Mouse (Mus musculus) brain, embryonic 14.5 days (tissue): Measurements from ENCODE around the gene Dgkd.

Experiments
- CTCF ChIP-seq: fragments of 200-500 bp; IDR thresholded peaks from 2 replicates; pipeline ENCODE4 v1.5.1; 2012; ENCODE audit warnings: inconsistent platforms, mild to moderate bottlenecking, moderate library complexity, borderline replicate concordance; ENCODE audit not compliant: insufficient read depth, insufficient read length; ENCODE audit errors: extremely low read depth
- POLR2A ChIP-seq: fragments of 200-500 bp; IDR thresholded peaks from 2 replicates; pipeline ENCODE4 v1.6.1; 2012; ENCODE audit warnings: mild to moderate bottlenecking, inconsistent platforms, borderline replicate concordance; ENCODE audit not compliant: poor library complexity, insufficient read depth, insufficient read length, severe bottlenecking; ENCODE audit errors: extremely low read depth

DNA sequence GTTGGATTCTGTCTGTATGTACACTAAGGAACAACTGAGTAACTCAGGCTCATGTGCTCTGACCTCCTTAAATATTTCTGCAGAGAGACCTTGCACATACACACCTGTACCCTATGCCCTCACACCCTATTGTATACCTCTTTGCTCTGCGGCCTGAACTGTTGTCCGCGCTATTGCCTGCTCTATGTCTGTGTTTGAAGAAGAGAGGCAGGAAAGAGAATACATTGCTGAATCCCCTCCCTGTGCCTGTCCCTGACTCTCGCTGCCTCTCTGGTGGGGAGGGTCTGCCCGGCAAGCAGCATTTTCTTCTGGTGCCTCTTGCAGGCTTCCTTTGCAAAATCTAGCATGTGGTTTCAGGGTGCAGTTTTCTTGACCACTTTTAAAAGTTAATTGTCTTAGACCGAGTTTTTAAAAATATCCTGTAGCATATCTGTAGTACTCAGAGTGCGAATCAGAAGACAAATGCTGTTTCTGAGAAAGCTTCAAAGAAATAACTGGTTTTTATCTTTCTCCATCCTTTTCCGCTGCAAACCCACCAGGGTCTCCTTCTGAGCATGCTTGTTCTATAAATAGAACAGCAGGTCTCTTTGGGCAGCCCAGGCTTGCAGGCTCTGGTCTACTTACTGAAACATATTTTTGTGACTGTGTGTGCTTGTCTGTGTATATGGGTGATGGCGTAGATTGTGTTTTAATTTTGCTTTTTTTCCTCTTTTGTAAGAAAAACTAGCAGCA, 24.6 kb downstream of the Dgkd start:
- TF ChIP-seq CTCF, result no peak
- TF ChIP-seq POLR2A, result no peak
